Mouse (Mus musculus): ENCODE data around the gene 3110082I17Rik. TPM values are rescaled to one million over a fixed set of nuclear protein-coding genes. Genes with fewer than 3 reads are reported as not detected.

The 3110082I17Rik gene
- polyA plus RNA-seq, 2 experiments = 11.2 to 11.6 TPM

GRCm38 (mm10) chr5:139345364-139345714, 115.0 kb downstream of the 3110082I17Rik start:
- Histone ChIP-seq H3K9me3 (ENCODE audit: control insufficient read depth, low read length) (no peaks in the 10 kb centered on the region), H3K36me3 (replicated peaks; ENCODE audit: control insufficient read depth, insufficient read depth, low read depth) (peaks cover 13% of the 10 kb centered on the region), H3K4me3 (ENCODE audit: insufficient read depth in 1 of 2, low read depth in 2 of 2, low read length in 2 of 2) (peak overlapping the region; percentile 25 to 78), H3K27ac (peak overlapping the region; percentile 49), H3K4me2 (ENCODE audit: low read depth) (peak overlapping the region; percentile 85), H3K27me3 (ENCODE audit: control insufficient read depth, insufficient read depth, low read length) (no peaks in the 10 kb centered on the region), H3K4me1 (replicated peaks; ENCODE audit: control insufficient read depth in 2 of 2, insufficient read depth in 2 of 2, low read length in 1 of 2) (peaks cover 17 to 28% of the 10 kb centered on the region in 2 experiments), H3K9ac (replicated peaks) (peak overlapping the region; percentile 42)
- no peak for TF ChIP-seq EP300 (IDR thresholded peaks at IDR 0.05; ENCODE audit: low read depth)
- WGBS (ENCODE audit: insufficient replicate concordance) = 8% methylated on average over 5 of the region's 5 CpGs
- DNase-seq (ENCODE audit: low read depth in 3 of 3, low spot score in 3 of 3) (no peak), ATAC-seq (ENCODE audit: insufficient read depth) (peak; percentile 18)

- DNase-seq (ENCODE audit: low read depth in 3 of 3, low spot score in 3 of 3) (peak; percentile 86 to 89 (median 88)), ATAC-seq (ENCODE audit: insufficient read depth) (peak; percentile 89)
- H3K4me1 ChIP-seq (replicated peaks; ENCODE audit: control insufficient read depth in 2 of 2, insufficient read depth in 2 of 2, low read length in 1 of 2) = peaks cover 13 to 23% of the 10 kb centered on the region in 2 experiments
- no peaks in the 10 kb centered on the region for H3K27me3 ChIP-seq (ENCODE audit: control insufficient read depth, insufficient read depth, low read length)
- H3K9ac ChIP-seq (replicated peaks) = peak overlapping the region; percentile 86
- under 1% methylated on average over 33 of the region's 33 CpGs for WGBS (ENCODE audit: insufficient replicate concordance)
- peak overlapping the region; percentile 78 to 93 for H3K4me3 ChIP-seq (ENCODE audit: insufficient read depth in 1 of 2, low read depth in 2 of 2, low read length in 2 of 2)
- H3K27ac ChIP-seq = peak overlapping the region; percentile 50
- H3K36me3 ChIP-seq (replicated peaks; ENCODE audit: control insufficient read depth, insufficient read depth, low read depth) = peaks cover 15% of the 10 kb centered on the region
- H3K9me3 ChIP-seq (ENCODE audit: control insufficient read depth, low read length) = no peaks in the 10 kb centered on the region
- no peak for TF ChIP-seq CTCF (IDR thresholded peaks at IDR 0.05; ENCODE audit: low read depth)
- TF ChIP-seq EP300 (IDR thresholded peaks at IDR 0.05; ENCODE audit: low read depth) = no peak
- H3K4me2 ChIP-seq (ENCODE audit: low read depth) = peak overlapping the region; percentile 85
Measured at GRCm38 (mm10) chr5:139344687-139345363, 115.5 kb downstream of the 3110082I17Rik start.

GRCm38 (mm10) chr5:139344021-139344686, 116.2 kb downstream of the 3110082I17Rik start:
- peak overlapping the region; percentile 86 for H3K9ac ChIP-seq (replicated peaks)
- H3K36me3 ChIP-seq (replicated peaks; ENCODE audit: control insufficient read depth, insufficient read depth, low read depth) = peaks cover 19% of the 10 kb centered on the region
- H3K27ac ChIP-seq = peak overlapping the region; percentile 18
- peaks cover 7 to 17% of the 10 kb centered on the region in 2 experiments for H3K4me1 ChIP-seq (replicated peaks; ENCODE audit: control insufficient read depth in 2 of 2, insufficient read depth in 2 of 2, low read length in 1 of 2)
- no peaks in the 10 kb centered on the region for H3K27me3 ChIP-seq (ENCODE audit: control insufficient read depth, insufficient read depth, low read length)
- peak overlapping the region; percentile 78 to 93 for H3K4me3 ChIP-seq (ENCODE audit: insufficient read depth in 1 of 2, low read depth in 2 of 2, low read length in 2 of 2)
- ATAC-seq (ENCODE audit: insufficient read depth) = peak; percentile 73
- TF ChIP-seq CTCF (IDR thresholded peaks at IDR 0.05; ENCODE audit: low read depth) = peak; percentile 97
- TF ChIP-seq EP300 (IDR thresholded peaks at IDR 0.05; ENCODE audit: low read depth) = no peak
- no peaks in the 10 kb centered on the region for H3K9me3 ChIP-seq (ENCODE audit: control insufficient read depth, low read length)
- peak; percentile 65 to 73 (median 70) for DNase-seq (ENCODE audit: low read depth in 3 of 3, low spot score in 3 of 3)
- 5% methylated on average over 12 of the region's 12 CpGs for WGBS (ENCODE audit: insufficient replicate concordance)
- peak overlapping the region; percentile 85 for H3K4me2 ChIP-seq (ENCODE audit: low read depth)

GRCm38 (mm10) chr5:139338891-139339290, 121.4 kb downstream of the 3110082I17Rik start:
- H3K4me1 ChIP-seq (replicated peaks; ENCODE audit: control insufficient read depth in 2 of 2, insufficient read depth in 2 of 2, low read length in 1 of 2) = peaks cover 0 to 2% of the 10 kb centered on the region in 2 experiments; a peak in 1 of 4 replicates
- no peaks in the 10 kb centered on the region for H3K27me3 ChIP-seq (ENCODE audit: control insufficient read depth, insufficient read depth, low read length)
- no peak overlapping the region for H3K4me3 ChIP-seq (ENCODE audit: insufficient read depth in 1 of 2, low read depth in 2 of 2, low read length in 2 of 2)
- WGBS (ENCODE audit: insufficient replicate concordance) = 79% methylated on average over 11 of the region's 11 CpGs
- DNase-seq (ENCODE audit: low read depth in 3 of 3, low spot score in 3 of 3) (no peak), ATAC-seq (ENCODE audit: insufficient read depth) (no peak)
- no peak overlapping the region for H3K27ac ChIP-seq
- TF ChIP-seq CTCF (IDR thresholded peaks at IDR 0.05; ENCODE audit: low read depth) (no peak), EP300 (IDR thresholded peaks at IDR 0.05; ENCODE audit: low read depth) (no peak)
- H3K9me3 ChIP-seq (ENCODE audit: control insufficient read depth, low read length) = no peaks in the 10 kb centered on the region
- no peak overlapping the region for H3K9ac ChIP-seq (replicated peaks)
- H3K36me3 ChIP-seq (replicated peaks; ENCODE audit: control insufficient read depth, insufficient read depth, low read depth) = peaks cover 29% of the 10 kb centered on the region
- H3K4me2 ChIP-seq (ENCODE audit: low read depth) = no peak overlapping the region

GRCm38 (mm10) chr5:139338403-139338802, 121.9 kb downstream of the 3110082I17Rik start:
- Histone ChIP-seq H3K4me3 (ENCODE audit: insufficient read depth in 1 of 2, low read depth in 2 of 2, low read length in 2 of 2) (no peak overlapping the region), H3K9me3 (ENCODE audit: control insufficient read depth, low read length) (no peaks in the 10 kb centered on the region), H3K27ac (no peak overlapping the region), H3K27me3 (ENCODE audit: control insufficient read depth, insufficient read depth, low read length) (no peaks in the 10 kb centered on the region), H3K4me2 (ENCODE audit: low read depth) (no peak overlapping the region), H3K4me1 (replicated peaks; ENCODE audit: control insufficient read depth in 2 of 2, insufficient read depth in 2 of 2, low read length in 1 of 2) (no peaks in the 10 kb centered on the region), H3K9ac (replicated peaks) (no peak overlapping the region), H3K36me3 (replicated peaks; ENCODE audit: control insufficient read depth, insufficient read depth, low read depth) (peaks cover 29% of the 10 kb centered on the region)
- no peak for DNase-seq (ENCODE audit: low read depth in 3 of 3, low spot score in 3 of 3)
- TF ChIP-seq CTCF (IDR thresholded peaks at IDR 0.05; ENCODE audit: low read depth) (no peak), EP300 (IDR thresholded peaks at IDR 0.05; ENCODE audit: low read depth) (no peak)
- no peak for ATAC-seq (ENCODE audit: insufficient read depth)
- 83% methylated on average over 3 of the region's 3 CpGs for WGBS (ENCODE audit: insufficient replicate concordance)

Measured in liver, embryonic 14.5 days (tissue).